Mouse (Mus musculus) MEL (cell line): Measurements from ENCODE around the gene Sirt4.

Source experiments
- CHD1 ChIP-seq: IDR thresholded peaks from 2 replicates; pipeline ENCODE4 v1.6.1; 2012; ENCODE audit warnings: low read depth, mild to moderate bottlenecking, inconsistent platforms, low read length, improper control_type of control experiment
- CHD2 ChIP-seq: IDR thresholded peaks from 2 replicates; pipeline ENCODE4 v1.6.1; 2011; ENCODE audit warnings: low read length, improper control_type of control experiment
- HCFC1 ChIP-seq: IDR thresholded peaks from 2 replicates; pipeline ENCODE4 v1.6.1; 2012; ENCODE audit warnings: low read depth, mild to moderate bottlenecking, inconsistent platforms, low read length, improper control_type of control experiment, moderate library complexity
- TCF12 ChIP-seq: IDR thresholded peaks from 2 replicates; pipeline ENCODE4 v1.6.1; 2014; ENCODE audit warnings: low read depth, mild to moderate bottlenecking, inconsistent platforms, low read length, improper control_type of control experiment, moderate library complexity
- ZC3H11A ChIP-seq: IDR thresholded peaks from 2 replicates; pipeline ENCODE4 v1.6.1; 2012; ENCODE audit warnings: low read depth, mild to moderate bottlenecking, inconsistent platforms, low read length, improper control_type of control experiment

DNA sequence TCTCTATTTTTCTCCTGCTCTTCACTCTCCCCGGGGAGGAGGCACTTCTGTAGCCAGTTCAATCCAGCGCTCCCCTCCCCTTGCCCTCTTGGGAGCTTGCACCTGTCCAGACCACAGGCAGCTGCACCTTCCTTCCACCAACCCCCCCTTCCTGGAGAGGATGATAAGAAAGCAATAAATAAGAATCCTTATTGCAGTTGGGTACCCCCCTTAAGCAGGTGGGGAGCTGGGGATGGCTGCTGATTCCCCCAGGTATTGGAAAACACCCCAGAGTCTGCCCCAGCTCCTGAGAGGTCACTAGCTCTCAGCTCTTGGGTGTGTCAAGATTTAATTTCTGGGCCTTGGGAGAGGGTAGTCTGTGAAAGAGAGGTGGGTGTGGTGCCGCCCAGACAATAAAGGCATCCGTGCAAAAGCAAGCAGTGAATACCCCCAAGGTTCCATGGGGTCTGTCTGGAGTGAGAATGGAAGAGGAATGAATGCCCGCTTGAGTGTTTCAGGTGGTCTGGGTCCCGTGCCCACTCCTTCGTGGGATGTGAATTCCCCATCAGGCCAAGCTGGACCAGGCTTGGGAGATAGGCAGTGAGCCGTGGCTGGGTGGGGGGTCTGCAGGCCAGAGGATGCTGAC is 48.7 kb downstream of the Sirt4 start:
- TF ChIP-seq TCF12 (no peak), CHD2 (no peak), ZC3H11A (no peak), HCFC1 (no peak), CHD1 (no peak)
